Mouse (Mus musculus): ENCODE measurements around the gene Jakmip3. TPM values are rescaled to one million over a fixed set of nuclear protein-coding genes. Genes with fewer than 3 reads are reported as not detected.

The Jakmip3 gene
- polyA plus RNA-seq, 1 experiment from 2014 or later, result 0.12 TPM

- H3K36me3 ChIP-seq (ENCODE audit: control insufficient read depth, insufficient read depth, low read length), result peaks cover 2% of the 10 kb centered on the region
- 93% methylated on average over 6 of the region's 6 CpGs for WGBS
- no peak for ATAC-seq (ENCODE audit: insufficient number of reproducible peaks, insufficient read depth, low FRiP score, low read depth)
These were observed 155.9 kb downstream of the Jakmip3 start for GRCm38 (mm10) chr7:139096399-139096798.

DNA sequence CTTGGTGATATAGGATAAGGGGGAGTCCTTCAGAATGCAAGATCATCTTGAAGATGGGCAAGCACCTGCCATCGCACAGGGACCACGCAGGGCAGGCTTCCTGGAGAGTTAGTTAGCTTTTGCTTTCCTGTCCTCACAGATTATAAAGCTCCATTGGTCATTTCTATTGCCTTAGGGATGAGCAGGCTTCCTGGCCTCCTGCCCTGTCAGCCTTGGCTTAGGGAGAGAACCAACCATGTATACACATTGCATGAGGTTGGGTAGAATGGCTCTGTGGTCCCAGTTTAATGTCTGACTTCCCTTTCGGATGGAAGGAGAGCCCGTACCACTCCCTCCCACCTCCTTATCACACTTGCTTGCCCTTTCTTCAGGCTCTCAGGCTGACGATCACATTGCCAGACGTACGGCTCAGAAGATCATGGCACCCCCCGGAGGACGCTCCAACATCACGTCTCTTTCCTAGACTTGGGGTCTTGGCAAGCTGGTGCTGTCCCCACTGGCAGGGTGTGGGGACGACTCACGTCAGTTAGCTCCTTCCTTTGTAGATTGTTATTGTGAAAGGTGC, 160.1 kb downstream of the Jakmip3 start:
- no peaks in the 10 kb centered on the region for H3K4me1 ChIP-seq (ENCODE audit: control insufficient read depth, insufficient read depth, low read length)
- no peak for ATAC-seq (ENCODE audit: insufficient number of reproducible peaks, insufficient read depth, low FRiP score, low read depth)
- H3K9me3 ChIP-seq (ENCODE audit: control insufficient read depth, low read depth, low read length), result no peaks in the 10 kb centered on the region
- no peak overlapping the region for H3K9ac ChIP-seq (replicated peaks; ENCODE audit: low read depth, low read length)
- no peak overlapping the region for H3K4me2 ChIP-seq (replicated peaks; ENCODE audit: low read depth, low read length)
- H3K4me3 ChIP-seq (ENCODE audit: low read depth, low read length), result no peak overlapping the region
- no peak overlapping the region for H3K27ac ChIP-seq (ENCODE audit: low read length)
- H3K36me3 ChIP-seq (ENCODE audit: control insufficient read depth, insufficient read depth, low read length), result no peaks in the 10 kb centered on the region
- 72% methylated on average over 12 of the region's 12 CpGs for WGBS
- H3K27me3 ChIP-seq (ENCODE audit: control insufficient read depth, insufficient read depth, low read length), result no peaks in the 10 kb centered on the region

More at GRCm38 (mm10) chr7:139096399-139096798, 155.9 kb downstream of the Jakmip3 start:
- Histone ChIP-seq H3K27ac (ENCODE audit: low read length) (no peak overlapping the region), H3K27me3 (ENCODE audit: control insufficient read depth, insufficient read depth, low read length) (no peaks in the 10 kb centered on the region), H3K4me1 (ENCODE audit: control insufficient read depth, insufficient read depth, low read length) (no peaks in the 10 kb centered on the region), H3K9me3 (ENCODE audit: control insufficient read depth, low read depth, low read length) (no peaks in the 10 kb centered on the region), H3K4me3 (ENCODE audit: low read depth, low read length) (no peak overlapping the region), H3K9ac (replicated peaks; ENCODE audit: low read depth, low read length) (no peak overlapping the region), H3K4me2 (replicated peaks; ENCODE audit: low read depth, low read length) (no peak overlapping the region)

- H3K9ac ChIP-seq (replicated peaks; ENCODE audit: low read depth, low read length), result no peak overlapping the region
These were observed 160.8 kb downstream of the Jakmip3 start for GRCm38 (mm10) chr7:139101286-139101804.

DNA sequence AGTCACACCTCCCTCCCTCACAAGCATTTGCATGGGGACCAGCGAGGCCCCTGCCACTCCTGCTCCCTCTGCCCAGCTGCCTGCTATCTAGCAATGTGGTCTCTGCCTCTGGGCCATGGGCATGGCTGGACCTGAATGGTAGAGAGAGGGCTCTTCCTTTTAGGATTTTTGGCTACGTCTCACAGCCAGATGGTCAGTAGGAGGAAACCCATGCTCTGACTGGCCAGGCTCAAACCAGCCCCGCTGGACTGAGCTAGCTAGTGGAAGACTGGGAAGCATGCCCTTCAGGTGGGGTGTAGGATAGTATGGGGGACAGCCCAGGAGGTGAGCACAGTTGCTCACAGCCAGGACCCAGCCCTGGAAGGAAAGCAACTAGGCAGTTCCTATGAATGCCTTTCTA, 161.3 kb downstream of the Jakmip3 start:
- no peak overlapping the region for H3K4me3 ChIP-seq (ENCODE audit: low read depth, low read length)
- H3K9ac ChIP-seq (replicated peaks; ENCODE audit: low read depth, low read length), result no peak overlapping the region
- H3K27ac ChIP-seq (ENCODE audit: low read length), result no peak overlapping the region
- H3K27me3 ChIP-seq (ENCODE audit: control insufficient read depth, insufficient read depth, low read length), result no peaks in the 10 kb centered on the region
- H3K9me3 ChIP-seq (ENCODE audit: control insufficient read depth, low read depth, low read length), result no peaks in the 10 kb centered on the region
- ATAC-seq (ENCODE audit: insufficient number of reproducible peaks, insufficient read depth, low FRiP score, low read depth), result no peak
- H3K4me1 ChIP-seq (ENCODE audit: control insufficient read depth, insufficient read depth, low read length), result no peaks in the 10 kb centered on the region
- H3K4me2 ChIP-seq (replicated peaks; ENCODE audit: low read depth, low read length), result no peak overlapping the region
- no peaks in the 10 kb centered on the region for H3K36me3 ChIP-seq (ENCODE audit: control insufficient read depth, insufficient read depth, low read length)
- WGBS, result 73% methylated on average over 3 of the region's 3 CpGs

More at GRCm38 (mm10) chr7:139101286-139101804, 160.8 kb downstream of the Jakmip3 start:
- Histone ChIP-seq H3K4me2 (replicated peaks; ENCODE audit: low read depth, low read length) (no peak overlapping the region), H3K4me3 (ENCODE audit: low read depth, low read length) (no peak overlapping the region), H3K4me1 (ENCODE audit: control insufficient read depth, insufficient read depth, low read length) (no peaks in the 10 kb centered on the region), H3K27ac (ENCODE audit: low read length) (no peak overlapping the region), H3K27me3 (ENCODE audit: control insufficient read depth, insufficient read depth, low read length) (no peaks in the 10 kb centered on the region), H3K9me3 (ENCODE audit: control insufficient read depth, low read depth, low read length) (no peaks in the 10 kb centered on the region), H3K36me3 (ENCODE audit: control insufficient read depth, insufficient read depth, low read length) (no peaks in the 10 kb centered on the region)
- WGBS, result 75% methylated on average over 10 of the region's 10 CpGs
- no peak for ATAC-seq (ENCODE audit: insufficient number of reproducible peaks, insufficient read depth, low FRiP score, low read depth)

GRCm38 (mm10) chr7:139103960-139104381, 163.4 kb downstream of the Jakmip3 start:
- H3K9me3 ChIP-seq (ENCODE audit: control insufficient read depth, low read depth, low read length), result no peaks in the 10 kb centered on the region
- H3K4me2 ChIP-seq (replicated peaks; ENCODE audit: low read depth, low read length), result no peak overlapping the region
- no peak overlapping the region for H3K4me3 ChIP-seq (ENCODE audit: low read depth, low read length)
- no peak overlapping the region for H3K27ac ChIP-seq (ENCODE audit: low read length)
- 60% methylated on average over 10 of the region's 10 CpGs for WGBS
- H3K27me3 ChIP-seq (ENCODE audit: control insufficient read depth, insufficient read depth, low read length), result no peaks in the 10 kb centered on the region
- no peak for ATAC-seq (ENCODE audit: insufficient number of reproducible peaks, insufficient read depth, low FRiP score, low read depth)
- H3K4me1 ChIP-seq (ENCODE audit: control insufficient read depth, insufficient read depth, low read length), result no peaks in the 10 kb centered on the region
- no peaks in the 10 kb centered on the region for H3K36me3 ChIP-seq (ENCODE audit: control insufficient read depth, insufficient read depth, low read length)
- H3K9ac ChIP-seq (replicated peaks; ENCODE audit: low read depth, low read length), result no peak overlapping the region

DNA sequence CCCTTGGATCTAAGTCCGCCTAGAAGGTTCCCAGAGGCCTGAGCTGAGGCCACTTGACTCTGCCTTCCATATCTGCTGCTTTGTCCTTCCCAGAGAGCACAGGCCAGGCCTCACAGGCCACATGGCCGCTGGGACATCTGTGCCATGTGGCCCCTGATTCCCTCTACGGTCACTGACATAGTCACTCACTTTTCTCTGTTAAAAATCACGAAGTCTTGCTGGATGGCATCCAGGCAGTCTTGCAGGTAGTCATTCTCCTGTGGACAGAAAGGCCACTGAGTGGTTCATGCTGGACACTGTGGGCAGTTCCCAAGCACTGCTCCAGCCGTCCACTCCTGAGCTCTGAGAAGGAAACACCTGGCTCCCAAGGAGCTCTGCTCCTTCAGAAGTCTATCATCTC, 164.5 kb downstream of the Jakmip3 start:
- Histone ChIP-seq H3K4me1 (ENCODE audit: control insufficient read depth, insufficient read depth, low read length) (no peaks in the 10 kb centered on the region), H3K9me3 (ENCODE audit: control insufficient read depth, low read depth, low read length) (no peaks in the 10 kb centered on the region), H3K27ac (ENCODE audit: low read length) (no peak overlapping the region), H3K9ac (replicated peaks; ENCODE audit: low read depth, low read length) (no peak overlapping the region), H3K36me3 (ENCODE audit: control insufficient read depth, insufficient read depth, low read length) (no peaks in the 10 kb centered on the region), H3K27me3 (ENCODE audit: control insufficient read depth, insufficient read depth, low read length) (no peaks in the 10 kb centered on the region), H3K4me3 (ENCODE audit: low read depth, low read length) (no peak overlapping the region), H3K4me2 (replicated peaks; ENCODE audit: low read depth, low read length) (no peak overlapping the region)
- no peak for ATAC-seq (ENCODE audit: insufficient number of reproducible peaks, insufficient read depth, low FRiP score, low read depth)
- WGBS, result 81% methylated on average over 5 of the region's 5 CpGs

DNA sequence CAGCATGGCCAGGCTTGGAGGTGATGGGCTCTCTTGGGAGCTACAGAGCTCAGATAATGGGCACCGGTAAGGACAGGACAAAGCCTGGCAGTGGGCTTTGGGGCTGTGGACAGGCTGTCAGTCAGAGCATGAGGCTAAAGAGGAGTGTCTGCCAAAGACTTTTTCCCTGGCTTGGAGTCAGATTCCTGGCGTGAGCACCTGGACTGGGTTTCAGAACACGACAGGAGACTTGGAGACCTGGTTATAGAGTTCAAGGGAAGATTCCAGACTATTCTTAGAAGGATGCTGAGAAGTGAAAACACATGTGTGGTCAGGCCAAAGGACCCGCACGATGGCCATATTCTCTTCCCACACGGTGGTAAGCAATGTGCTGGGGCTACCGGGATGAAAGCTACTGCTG, 165.2 kb downstream of the Jakmip3 start:
- no peak for ATAC-seq (ENCODE audit: insufficient number of reproducible peaks, insufficient read depth, low FRiP score, low read depth)
- no peak overlapping the region for H3K4me2 ChIP-seq (replicated peaks; ENCODE audit: low read depth, low read length)
- WGBS, result 93% methylated on average over 7 of the region's 7 CpGs

GRCm38 (mm10) chr7:139107908-139108650, 167.5 kb downstream of the Jakmip3 start:
- Histone ChIP-seq H3K27me3 (ENCODE audit: control insufficient read depth, insufficient read depth, low read length) (no peaks in the 10 kb centered on the region), H3K9ac (replicated peaks; ENCODE audit: low read depth, low read length) (no peak overlapping the region), H3K36me3 (ENCODE audit: control insufficient read depth, insufficient read depth, low read length) (no peaks in the 10 kb centered on the region), H3K9me3 (ENCODE audit: control insufficient read depth, low read depth, low read length) (no peaks in the 10 kb centered on the region), H3K4me3 (ENCODE audit: low read depth, low read length) (no peak overlapping the region), H3K4me1 (ENCODE audit: control insufficient read depth, insufficient read depth, low read length) (no peaks in the 10 kb centered on the region), H3K27ac (ENCODE audit: low read length) (no peak overlapping the region), H3K4me2 (replicated peaks; ENCODE audit: low read depth, low read length) (no peak overlapping the region)
- 88% methylated on average over 9 of the region's 9 CpGs for WGBS
- no peak for ATAC-seq (ENCODE audit: insufficient number of reproducible peaks, insufficient read depth, low FRiP score, low read depth)

More for the DNA sequence above, 165.2 kb downstream of the Jakmip3 start:
- no peak overlapping the region for H3K27ac ChIP-seq (ENCODE audit: low read length)
- no peak overlapping the region for H3K4me3 ChIP-seq (ENCODE audit: low read depth, low read length)
- no peak overlapping the region for H3K9ac ChIP-seq (replicated peaks; ENCODE audit: low read depth, low read length)
- H3K4me1 ChIP-seq (ENCODE audit: control insufficient read depth, insufficient read depth, low read length), result no peaks in the 10 kb centered on the region
- no peaks in the 10 kb centered on the region for H3K9me3 ChIP-seq (ENCODE audit: control insufficient read depth, low read depth, low read length)
- H3K36me3 ChIP-seq (ENCODE audit: control insufficient read depth, insufficient read depth, low read length), result no peaks in the 10 kb centered on the region
- no peaks in the 10 kb centered on the region for H3K27me3 ChIP-seq (ENCODE audit: control insufficient read depth, insufficient read depth, low read length)

Measured in stomach, embryonic 14.5 days (tissue).